ENCODE assay signal across 17 mouse cellular contexts in genomic region chr10:81583347-81583746, GRCm38 (mm10).
"Had no signal": no experiment of that assay in that cellular context is flagged by ENCODE, and none has a peak within 500 bp of the region (broad histone marks: within the 10 kb centered on the region; RNA-seq: fewer than 3 reads in every experiment).

No protein-coding gene starts in this region.

- H3K9ac ChIP-seq: intestine, embryonic 15.5 days; liver, embryonic 13.5 days had no signal

- DNase-seq: kidney, adult 11 months; kidney, adult 9 months; kidney, postnatal 36 days; layer of hippocampus, postnatal 36 days; liver, embryonic 13.5 days; lung, adult 2 months; lung, postnatal 14 days; lung, postnatal 4 days; midbrain, embryonic 14.5 days; right cerebral cortex, adult 18-20 months; right cerebral cortex, postnatal 14 days; right cerebral cortex, postnatal 4 days; thymus, adult 18-20 months had no signal

- H3K4me2 ChIP-seq: intestine, embryonic 15.5 days; liver, embryonic 13.5 days; midbrain, embryonic 11.5 days had no signal

- H3K9me3 ChIP-seq: intestine, embryonic 15.5 days; liver, embryonic 13.5 days had no signal

- ATAC-seq: intestine, embryonic 15.5 days had no signal

- H3K27ac ChIP-seq: intestine, embryonic 15.5 days; left cerebral cortex, adult 2 months; liver, embryonic 13.5 days; stomach, postnatal 0 days had no signal

- H3K4me3 ChIP-seq: intestine, embryonic 15.5 days; left cerebral cortex, adult 2 months; liver, embryonic 13.5 days had no signal
